Mouse (Mus musculus) kidney, adult 2 months (tissue): ENCODE measurements at regions not wholly inside any gene's neighbourhood (a gene's known extent, or its start where the extent isn't known, plus 50 kb on each side); places are given as distances from the start of the nearest gene placed in this dataset.

Experiments used
- DNase-seq: peaks from one replicate; pipeline ENCODE4 v3.0.0; 2021
- H3K27ac ChIP-seq: fragments of 200-500 bp; 2 replicates; pipeline ENCODE4 v1.5.1; 2012; ENCODE audit warnings: low read depth, low read length, control low read depth, inconsistent platforms; ENCODE audit not compliant: insufficient read depth
- H3K27me3 ChIP-seq: fragments of 200-500 bp; replicated peaks from 2 replicates; pipeline ENCODE4 v1.6.1; 2012; ENCODE audit warnings: mild to moderate bottlenecking, moderate library complexity, low read length, inconsistent platforms; ENCODE audit not compliant: control insufficient read depth, insufficient read depth
- H3K36me3 ChIP-seq: fragments of 200-500 bp; 2 replicates; pipeline ENCODE4 v1.6.1; 2012; ENCODE audit warnings: mild to moderate bottlenecking, moderate library complexity, low read length, inconsistent platforms; ENCODE audit not compliant: control insufficient read depth, insufficient read depth
- H3K4me1 ChIP-seq: fragments of 200-500 bp; 2 replicates; pipeline ENCODE4 v1.6.1; 2011; ENCODE audit warnings: low read length; ENCODE audit not compliant: control insufficient read depth, insufficient read depth
- H3K4me3 ChIP-seq: fragments of 200-500 bp; 2 replicates; pipeline ENCODE4 v1.5.1; 2011; ENCODE audit warnings: mild to moderate bottlenecking, low read depth, low read length, control low read depth; ENCODE audit not compliant: insufficient read depth
- CTCF ChIP-seq: fragments of 200-500 bp; conservative IDR thresholded peaks from 2 replicates; pipeline ENCODE4 v1.5.1; 2011; ENCODE audit warnings: low read depth, mild to moderate bottlenecking, control low read depth, low read length, moderate library complexity, mixed read lengths; ENCODE audit not compliant: insufficient read depth, insufficient read length
- POLR2A ChIP-seq: fragments of 200-500 bp; IDR thresholded peaks from one replicate; pipeline ENCODE4 v1.6.1; 2011; ENCODE audit warnings: low read depth, low read length, control low read depth
- WGBS: fragments of 180-500 bp; shearing (Covaris S2); methylation state at CpG from one replicate; pipeline ENCODE4 v1.1.7; 2018; 5-methylcytosine and 5-hydroxymethylcytosine counted together

DNA sequence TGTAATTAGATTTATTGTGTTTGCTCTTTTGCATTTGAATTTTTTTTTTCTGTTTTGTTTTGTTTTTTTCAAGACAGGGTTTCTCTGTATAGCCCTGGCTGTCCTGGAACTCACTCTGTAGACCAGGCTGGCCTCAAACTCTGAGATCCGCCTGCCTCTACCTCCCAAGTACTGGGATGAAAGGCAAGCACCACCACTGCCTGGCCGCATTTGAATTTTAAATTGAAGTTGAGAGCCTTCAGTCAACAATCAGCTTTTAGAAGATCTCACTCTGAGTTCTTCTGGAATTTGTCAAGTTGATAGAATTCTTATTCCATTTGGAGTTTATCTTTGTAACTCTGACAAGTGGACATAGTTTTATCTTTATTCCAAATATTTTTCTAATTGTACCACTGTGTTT, 148.8 kb upstream of the Olig3 start:
- no peak for TF ChIP-seq POLR2A
- Histone ChIP-seq H3K27ac (no peak overlapping the region), H3K36me3 (no peaks in the 10 kb centered on the region), H3K27me3 (no peaks in the 10 kb centered on the region), H3K4me3 (no peak overlapping the region), H3K4me1 (no peaks in the 10 kb centered on the region)
- no peak for DNase-seq
- 85% methylated on average over 2 of the region's 2 CpGs for WGBS

DNA sequence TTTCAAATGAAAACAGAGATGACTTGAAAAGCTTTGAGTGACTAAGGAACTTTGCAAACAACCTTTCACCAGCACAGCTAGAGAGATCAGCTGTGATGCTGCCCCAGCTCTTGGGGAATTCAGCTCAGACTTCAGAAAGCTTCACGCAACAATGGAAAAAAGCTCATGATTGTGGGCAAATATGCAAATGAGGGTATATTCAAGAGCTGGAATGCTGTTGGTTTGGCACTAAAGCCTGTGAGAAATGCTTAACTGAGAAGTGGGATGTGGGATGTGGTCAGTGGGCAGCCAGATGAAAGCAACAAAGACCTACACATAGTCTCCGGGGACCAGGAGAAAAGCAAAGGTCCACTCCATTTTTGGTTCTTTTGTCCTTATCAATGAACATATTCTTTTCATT, 156.0 kb upstream of the Olig3 start:
- 85% methylated on average over 2 of the region's 2 CpGs for WGBS
- no peaks in the 10 kb centered on the region for H3K36me3 ChIP-seq
- no peak for DNase-seq
- no peak overlapping the region for H3K27ac ChIP-seq
- no peaks in the 10 kb centered on the region for H3K4me1 ChIP-seq
- no peak for TF ChIP-seq POLR2A
- no peak for TF ChIP-seq CTCF
- H3K4me3 ChIP-seq = no peak overlapping the region
- H3K27me3 ChIP-seq = no peaks in the 10 kb centered on the region

DNA sequence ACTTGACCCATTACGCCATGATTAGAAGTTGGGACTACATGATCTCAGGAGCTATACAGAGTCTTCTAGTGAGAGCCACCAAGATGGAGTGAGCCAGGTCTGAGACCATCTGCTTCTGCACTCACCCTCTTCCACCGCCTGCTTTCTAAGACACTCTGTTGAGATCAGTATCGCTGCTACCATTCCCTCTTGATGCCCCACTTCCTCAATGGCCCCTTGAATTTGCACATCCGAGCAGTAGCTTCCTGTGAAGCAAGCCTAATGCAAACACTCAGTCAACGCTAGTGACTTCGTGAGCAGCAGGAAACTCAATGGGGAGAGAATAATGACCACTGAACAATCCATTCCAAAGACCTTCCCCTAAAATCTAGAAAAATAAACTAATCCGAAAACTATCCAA, 160.7 kb upstream of the Olig3 start:
- Histone ChIP-seq H3K4me3 (no peak overlapping the region), H3K4me1 (no peaks in the 10 kb centered on the region), H3K27ac (no peak overlapping the region), H3K36me3 (no peaks in the 10 kb centered on the region), H3K27me3 (no peaks in the 10 kb centered on the region)
- TF ChIP-seq POLR2A (no peak), CTCF (no peak)
- 79% methylated on average over 7 of the region's 7 CpGs for WGBS
- DNase-seq = no peak

DNA sequence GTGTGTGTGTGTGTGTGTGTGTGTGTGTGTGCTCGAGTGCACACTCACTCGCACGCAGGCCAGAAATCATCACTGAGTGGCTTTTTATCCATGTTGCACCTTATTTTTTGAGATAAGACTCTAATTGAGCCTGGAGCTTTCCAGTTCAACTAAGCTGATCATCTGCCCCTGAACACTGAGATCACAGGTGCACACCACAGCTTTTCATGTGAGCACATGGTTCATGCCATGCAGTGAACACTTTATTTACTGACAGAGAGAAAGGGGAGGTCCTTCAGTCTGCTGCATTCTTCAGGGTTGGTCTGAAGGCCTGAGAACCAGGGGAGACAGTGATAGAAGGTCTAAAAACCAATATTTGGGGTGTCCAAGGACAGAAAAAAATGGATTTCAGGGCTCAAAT, 161.7 kb upstream of the Olig3 start:
- Histone ChIP-seq H3K36me3 (no peaks in the 10 kb centered on the region), H3K4me3 (no peak overlapping the region), H3K27me3 (no peaks in the 10 kb centered on the region), H3K4me1 (no peaks in the 10 kb centered on the region), H3K27ac (no peak overlapping the region)
- TF ChIP-seq POLR2A = no peak
- TF ChIP-seq CTCF = no peak
- WGBS = 92% methylated on average over 3 of the region's 3 CpGs
- DNase-seq = no peak

DNA sequence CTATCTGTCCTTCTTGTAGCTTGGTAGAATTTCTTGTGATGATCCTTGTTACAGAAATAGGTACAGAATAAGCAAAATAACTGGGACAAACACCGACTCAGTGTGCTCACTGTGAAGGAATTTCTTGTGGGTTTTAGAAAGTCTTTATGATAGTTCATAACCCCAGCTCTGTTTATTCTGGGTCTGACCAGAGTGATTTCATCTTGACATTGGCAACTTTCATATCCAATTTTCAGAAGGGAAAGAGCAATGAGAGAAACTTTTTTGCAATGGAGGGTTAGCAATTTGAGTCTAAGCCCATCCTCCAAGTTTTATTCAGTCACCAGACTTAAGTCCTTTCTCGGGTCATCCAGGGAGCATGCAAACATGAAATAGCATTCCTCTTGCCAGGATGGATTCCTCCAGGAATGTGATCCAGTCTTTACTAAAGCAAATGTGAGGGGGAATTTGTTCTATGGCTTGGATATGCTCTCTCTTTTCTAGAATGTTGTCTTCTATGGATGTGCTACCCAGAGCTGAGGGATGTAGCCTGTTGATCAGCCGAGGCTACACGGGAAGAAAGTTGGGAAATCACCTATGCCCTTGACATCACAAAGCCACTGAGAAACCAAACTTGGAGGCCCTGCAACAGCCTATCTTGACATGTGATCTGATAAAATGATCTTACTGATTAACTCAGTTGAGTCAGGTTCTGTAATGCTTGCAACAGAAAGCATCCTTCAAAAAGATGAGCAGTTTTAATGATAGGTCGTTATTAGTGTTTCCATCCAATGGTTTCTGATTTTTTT, 163.2 kb upstream of the Olig3 start:
- H3K4me1 ChIP-seq = no peaks in the 10 kb centered on the region
- 77% methylated on average over 5 of the region's 5 CpGs for WGBS
- no peak overlapping the region for H3K27ac ChIP-seq
- no peak overlapping the region for H3K4me3 ChIP-seq
- no peaks in the 10 kb centered on the region for H3K27me3 ChIP-seq
- TF ChIP-seq CTCF = no peak
- no peak for TF ChIP-seq POLR2A
- no peaks in the 10 kb centered on the region for H3K36me3 ChIP-seq
- DNase-seq = no peak

DNA sequence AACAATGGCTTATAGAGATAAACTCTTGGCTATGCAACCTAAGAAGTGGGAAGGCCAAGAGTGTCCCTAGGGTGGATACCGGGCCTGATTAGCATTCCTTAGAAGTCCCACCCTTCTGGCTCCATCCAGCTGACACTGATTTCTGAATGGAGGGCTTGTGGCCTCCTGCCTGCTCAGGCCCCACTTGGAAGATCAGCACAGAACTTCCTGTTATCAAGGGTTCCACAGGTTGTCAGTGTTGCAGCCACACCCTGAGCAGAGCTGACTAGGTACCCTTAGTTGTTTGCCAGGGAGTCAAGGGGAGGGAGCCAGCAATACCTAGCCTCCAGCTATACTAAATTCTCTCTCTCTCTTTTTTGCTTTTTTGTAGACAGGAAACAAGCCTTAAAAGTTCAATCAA, 164.1 kb upstream of the Olig3 start:
- TF ChIP-seq CTCF (no peak), POLR2A (no peak)
- Histone ChIP-seq H3K36me3 (no peaks in the 10 kb centered on the region), H3K4me3 (no peak overlapping the region), H3K4me1 (no peaks in the 10 kb centered on the region), H3K27ac (no peak overlapping the region), H3K27me3 (no peaks in the 10 kb centered on the region)
- no peak for DNase-seq
- WGBS = 48% methylated on average over 1 of the region's 1 CpGs

DNA sequence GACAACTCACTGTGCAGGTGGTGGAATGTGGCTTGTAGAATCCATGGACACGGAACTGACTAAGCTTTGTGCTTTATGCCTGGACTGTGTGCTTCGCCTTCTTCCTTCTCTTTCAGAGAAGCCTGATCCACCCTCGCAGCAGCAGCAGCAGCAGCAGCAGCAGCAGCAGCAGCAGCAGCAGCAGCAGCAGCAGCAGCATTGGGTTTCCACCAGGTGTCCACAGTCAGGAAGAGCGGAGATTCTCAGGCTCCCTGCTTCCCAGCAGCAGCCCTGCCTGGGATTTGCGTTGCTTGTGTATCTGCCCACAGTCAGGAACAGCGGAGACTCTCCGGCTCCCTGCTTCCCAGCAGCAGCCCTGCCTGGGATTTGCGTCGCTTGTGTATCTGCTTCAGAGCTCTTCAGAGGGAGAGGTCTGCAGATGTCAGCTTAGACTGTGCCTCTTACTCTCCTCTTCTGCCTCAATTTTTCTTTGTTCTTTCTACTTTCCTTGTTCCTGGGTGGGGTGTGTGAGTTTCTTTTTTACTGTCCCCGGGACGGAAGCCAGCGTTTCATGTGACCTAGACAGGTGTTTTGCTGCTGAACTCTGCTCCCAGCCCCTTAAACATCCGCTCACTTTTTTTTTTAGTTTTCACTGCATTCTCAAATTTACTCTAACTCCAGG, 168.1 kb upstream of the Olig3 start:
- WGBS = 16% methylated on average over 13 of the region's 13 CpGs
- DNase-seq = no peak
- Histone ChIP-seq H3K27me3 (no peaks in the 10 kb centered on the region), H3K4me3 (no peak overlapping the region), H3K4me1 (peaks cover 3% of the 10 kb centered on the region; the same call in 1 of the 2 replicates), H3K27ac (no peak overlapping the region), H3K36me3 (no peaks in the 10 kb centered on the region)
- TF ChIP-seq POLR2A (no peak), CTCF (no peak)
